Mouse (Mus musculus): ENCODE measurements around the gene Dnajb14. TPM values are rescaled to one million over a fixed set of nuclear protein-coding genes. Genes with fewer than 3 reads are reported as not detected.
"Not testable (repeated sequence)": the region's sequence is repeated elsewhere in the genome, so short reads cannot be mapped to it uniquely, and the experiment has no call there.

The Dnajb14 gene
- polyA plus RNA-seq, 1 experiment from 2014 or later: 7.3 TPM

GRCm38 (mm10) chr3:137892118-137892517 is 24.6 kb downstream of the Dnajb14 start:
- ATAC-seq: no peak
- Histone ChIP-seq H3K4me2 (no peak overlapping the region), H3K9ac (no peak overlapping the region), H3K4me3 (no peak overlapping the region), H3K36me3 (ENCODE audit: poor library complexity, severe bottlenecking) (peaks cover 36% of the 10 kb centered on the region), H3K9me3 (replicated peaks) (0 out of 2 replicates have a peak, but pooled peaks cover 4% of the 10 kb centered on the region), H3K27me3 (no peaks in the 10 kb centered on the region), H3K4me1 (peaks cover 8% of the 10 kb centered on the region; the same call in 1 of the 2 replicates), H3K27ac (no peak overlapping the region)
- WGBS: 76% methylated on average over 4 of the region's 4 CpGs

- peaks cover 40% of the 10 kb centered on the region for H3K36me3 ChIP-seq (ENCODE audit: poor library complexity, severe bottlenecking)
- ATAC-seq: no peak
- 77% methylated on average over 4 of the region's 4 CpGs for WGBS
Observed at GRCm38 (mm10) chr3:137893789-137894188, 26.3 kb downstream of the Dnajb14 start.

GRCm38 (mm10) chr3:137895196-137895595 is 27.7 kb downstream of the Dnajb14 start:
- Histone ChIP-seq H3K36me3 (ENCODE audit: poor library complexity, severe bottlenecking) (peaks cover 26% of the 10 kb centered on the region), H3K9ac (no peak overlapping the region), H3K4me3 (no peak overlapping the region), H3K4me2 (no peak overlapping the region), H3K27ac (no peak overlapping the region), H3K9me3 (replicated peaks) (0 out of 2 replicates have a peak, but pooled peaks cover 4% of the 10 kb centered on the region), H3K27me3 (no peaks in the 10 kb centered on the region), H3K4me1 (peaks cover 6% of the 10 kb centered on the region)
- 93% methylated on average over 3 of the region's 3 CpGs for WGBS
- no peak for ATAC-seq

More at GRCm38 (mm10) chr3:137893789-137894188, 26.3 kb downstream of the Dnajb14 start:
- no peak overlapping the region for H3K27ac ChIP-seq
- no peaks in the 10 kb centered on the region for H3K4me1 ChIP-seq
- 0 out of 2 replicates have a peak, but pooled peaks cover 4% of the 10 kb centered on the region for H3K9me3 ChIP-seq (replicated peaks)
- no peak overlapping the region for H3K9ac ChIP-seq
- H3K27me3 ChIP-seq: no peaks in the 10 kb centered on the region
- no peak overlapping the region for H3K4me2 ChIP-seq
- H3K4me3 ChIP-seq: no peak overlapping the region

GRCm38 (mm10) chr3:137896386-137896785 is 28.9 kb downstream of the Dnajb14 start:
- no peak overlapping the region for H3K9ac ChIP-seq
- no peak overlapping the region for H3K27ac ChIP-seq
- no peak overlapping the region for H3K4me2 ChIP-seq
- no peaks in the 10 kb centered on the region for H3K27me3 ChIP-seq
- 0 out of 2 replicates have a peak, but pooled peaks cover 4% of the 10 kb centered on the region for H3K9me3 ChIP-seq (replicated peaks)
- peaks cover 12% of the 10 kb centered on the region for H3K4me1 ChIP-seq
- H3K36me3 ChIP-seq (ENCODE audit: poor library complexity, severe bottlenecking): peaks cover 32% of the 10 kb centered on the region
- no peak overlapping the region for H3K4me3 ChIP-seq
- no peak for ATAC-seq
- WGBS: 80% methylated on average over 4 of the region's 4 CpGs

- no peak overlapping the region for H3K4me2 ChIP-seq
- H3K27me3 ChIP-seq: no peaks in the 10 kb centered on the region
- peaks cover 35% of the 10 kb centered on the region for H3K36me3 ChIP-seq (ENCODE audit: poor library complexity, severe bottlenecking)
- no peak overlapping the region for H3K4me3 ChIP-seq
- H3K9ac ChIP-seq: no peak overlapping the region
- 92% methylated on average over 3 of the region's 3 CpGs for WGBS
- H3K9me3 ChIP-seq (replicated peaks): 0 out of 2 replicates have a peak, but pooled peaks cover 4% of the 10 kb centered on the region
- H3K4me1 ChIP-seq: peaks cover 12% of the 10 kb centered on the region
- no peak overlapping the region for H3K27ac ChIP-seq
- no peak for ATAC-seq
Observed at GRCm38 (mm10) chr3:137896867-137897266, 29.4 kb downstream of the Dnajb14 start.

- Histone ChIP-seq H3K4me3 (no peak overlapping the region), H3K27me3 (no peaks in the 10 kb centered on the region), H3K4me1 (peaks cover 12% of the 10 kb centered on the region), H3K9ac (no peak overlapping the region), H3K9me3 (replicated peaks) (0 out of 2 replicates have a peak, but pooled peaks cover 4% of the 10 kb centered on the region), H3K36me3 (ENCODE audit: poor library complexity, severe bottlenecking) (peaks cover 41% of the 10 kb centered on the region), H3K27ac (no peak overlapping the region), H3K4me2 (no peak overlapping the region)
- 92% methylated on average over 5 of the region's 5 CpGs for WGBS
- no peak for ATAC-seq
Observed at GRCm38 (mm10) chr3:137897685-137898084, 30.2 kb downstream of the Dnajb14 start.

- Histone ChIP-seq H3K4me3 (no peak overlapping the region), H3K9ac (no peak overlapping the region), H3K4me2 (no peak overlapping the region), H3K4me1 (peaks cover 12% of the 10 kb centered on the region), H3K27ac (no peak overlapping the region), H3K36me3 (ENCODE audit: poor library complexity, severe bottlenecking) (peaks cover 33% of the 10 kb centered on the region), H3K9me3 (replicated peaks) (0 out of 2 replicates have a peak, but pooled peaks cover 2% of the 10 kb centered on the region), H3K27me3 (no peaks in the 10 kb centered on the region)
- peak; percentile 43 for ATAC-seq
- 62% methylated on average over 10 of the region's 10 CpGs for WGBS
Observed at GRCm38 (mm10) chr3:137900149-137900548, 32.7 kb downstream of the Dnajb14 start.

GRCm38 (mm10) chr3:137913093-137913492 is 45.6 kb downstream of the Dnajb14 start:
- Histone ChIP-seq H3K4me3 (no peak overlapping the region), H3K27me3 (no peaks in the 10 kb centered on the region), H3K4me1 (peaks cover 9% of the 10 kb centered on the region)

GRCm38 (mm10) chr3:137914567-137914966 is 47.1 kb downstream of the Dnajb14 start:
- H3K4me2 ChIP-seq; H3K27ac ChIP-seq; H3K27me3 ChIP-seq; ATAC-seq; H3K9me3 ChIP-seq (replicated peaks); H3K9ac ChIP-seq; H3K4me3 ChIP-seq; H3K36me3 ChIP-seq (ENCODE audit: poor library complexity, severe bottlenecking): not testable (repeated sequence)
- peaks cover 17% of the 10 kb centered on the region for H3K4me1 ChIP-seq
- no CpG with 5 or more reads among the region's 1 CpGs for WGBS

More at GRCm38 (mm10) chr3:137913093-137913492, 45.6 kb downstream of the Dnajb14 start:
- Histone ChIP-seq H3K9ac (no peak overlapping the region), H3K36me3 (ENCODE audit: poor library complexity, severe bottlenecking) (no peaks in the 10 kb centered on the region), H3K27ac (no peak overlapping the region), H3K4me2 (no peak overlapping the region), H3K9me3 (replicated peaks) (no peaks in the 10 kb centered on the region)
- no peak for ATAC-seq
- 79% methylated on average over 2 of the region's 2 CpGs for WGBS

GRCm38 (mm10) chr3:137917694-137918171 is 50.3 kb downstream of the Dnajb14 start:
- ATAC-seq: peak; percentile 48
- H3K9ac ChIP-seq: peak overlapping the region; percentile 88
- H3K4me2 ChIP-seq: peak overlapping the region; percentile 81
- peak overlapping the region; percentile 80 for H3K27ac ChIP-seq
- no peaks in the 10 kb centered on the region for H3K27me3 ChIP-seq
- 5% methylated on average over 12 of the region's 12 CpGs for WGBS
- H3K36me3 ChIP-seq (ENCODE audit: poor library complexity, severe bottlenecking): peaks cover 15% of the 10 kb centered on the region
- no peaks in the 10 kb centered on the region for H3K9me3 ChIP-seq (replicated peaks)
- H3K4me1 ChIP-seq: peaks cover 19% of the 10 kb centered on the region
- H3K4me3 ChIP-seq: peak overlapping the region; percentile 93

- Histone ChIP-seq H3K4me2 (peak within 1 kb of the TSS; percentile 81), H3K9ac (peak within 1 kb of the TSS; percentile 88), H3K4me3 (peak within 1 kb of the TSS; percentile 93), H3K27ac (peak within 1 kb of the TSS; percentile 80), H3K27me3 (no peaks in the 10 kb centered on the region), H3K9me3 (replicated peaks) (no peaks in the 10 kb centered on the region), H3K4me1 (peaks cover 19% of the 10 kb centered on the region), H3K36me3 (ENCODE audit: poor library complexity, severe bottlenecking) (peaks cover 15% of the 10 kb centered on the region)
- peak; percentile 95 for ATAC-seq
- under 1% methylated on average over 47 of the region's 47 CpGs for WGBS
Observed at GRCm38 (mm10) chr3:137918172-137918931, 50.9 kb downstream of the Dnajb14 start, which contains the start of gene Lamtor3. TSS of gene Lamtor3 (plus strand) at chr3:137918506.

- no peaks in the 10 kb centered on the region for H3K27me3 ChIP-seq
- H3K4me1 ChIP-seq: peaks cover 19% of the 10 kb centered on the region
- 19% methylated on average over 6 of the region's 6 CpGs for WGBS
- H3K36me3 ChIP-seq (ENCODE audit: poor library complexity, severe bottlenecking): peaks cover 19% of the 10 kb centered on the region
- no peaks in the 10 kb centered on the region for H3K9me3 ChIP-seq (replicated peaks)
- peak overlapping the region; percentile 81 for H3K4me2 ChIP-seq
- ATAC-seq: peak; percentile 19
- H3K27ac ChIP-seq: peak overlapping the region; percentile 80; the same call in 1 of the 2 replicates
- H3K9ac ChIP-seq: peak overlapping the region; percentile 88
- peak overlapping the region; percentile 93 for H3K4me3 ChIP-seq
Observed at GRCm38 (mm10) chr3:137918932-137919311, 51.4 kb downstream of the Dnajb14 start.

Measured in forebrain, embryonic 13.5 days (tissue).